Mouse (Mus musculus) forebrain, embryonic 16.5 days (tissue): Measurements from ENCODE around the gene Sema6d. TPM values are rescaled to one million over a fixed set of nuclear protein-coding genes. Genes with fewer than 3 reads are reported as not detected.

Experiments used
- ATAC-seq: fragments of 200-750 bp; cut with Nextera tagmentation; 2 replicates; pipeline ENCODE4 v1.8.0; 2017; ENCODE audit warnings: mild to moderate bottlenecking, moderate library complexity
- H3K27ac ChIP-seq: fragments of 300-500 bp; sonication (generic); 2 replicates; pipeline ENCODE4 v1.5.1; 2014; ENCODE audit warnings: low read length, control low read depth
- H3K27me3 ChIP-seq: fragments of 300-500 bp; sonication (generic); replicated peaks from 2 replicates; pipeline ENCODE4 v1.6.1; 2014; ENCODE audit warnings: low read length; ENCODE audit not compliant: control insufficient read depth, insufficient read depth
- H3K36me3 ChIP-seq: fragments of 300-500 bp; sonication (generic); 2 replicates; pipeline ENCODE4 v1.6.1; 2014; ENCODE audit not compliant: control insufficient read depth, insufficient read depth
- H3K4me1 ChIP-seq: fragments of 300-500 bp; sonication (generic); replicated peaks from 2 replicates; pipeline ENCODE4 v1.6.1; 2014; ENCODE audit warnings: low read length; ENCODE audit not compliant: control insufficient read depth, insufficient read depth
- H3K4me2 ChIP-seq: fragments of 300-500 bp; sonication (generic); 2 replicates; pipeline ENCODE4 v1.6.1; 2014; ENCODE audit warnings: mild to moderate bottlenecking, low read length, control low read depth
- H3K4me3 ChIP-seq: fragments of 300-500 bp; sonication (generic); replicated peaks from 2 replicates; pipeline ENCODE4 v1.5.1; 2014; ENCODE audit warnings: mild to moderate bottlenecking, low read length, control low read depth
- H3K9ac ChIP-seq: fragments of 300-500 bp; sonication (generic); replicated peaks from 2 replicates; pipeline ENCODE4 v1.6.1; 2014; ENCODE audit warnings: low read depth, low read length, control low read depth
- H3K9me3 ChIP-seq: fragments of 300-500 bp; sonication (generic); 2 replicates; pipeline ENCODE4 v1.6.1; 2016; ENCODE audit warnings: low read length; ENCODE audit not compliant: control insufficient read depth
- WGBS: fragments of 180-500 bp; shearing (Covaris S2); extraction: QIAGEN DNeasy Blood & Tissue Kit; methylation state at CpG from one replicate; pipeline ENCODE4 v1.1.7; 2014; 5-methylcytosine and 5-hydroxymethylcytosine counted together
- polyA plus RNA-seq: library from polyadenylated mRNA; unstranded; fragments of >200 nt; fragmentation: Nextera tagmentation; extraction: Ambion mirVana; gene quantifications from 2 replicates; pipeline ENCODE4 v1.2.1, GENCODE M21; 2015

Sema6d gene
- polyA plus RNA-seq, 1 experiment from 2014 or later: 32.2 TPM

DNA sequence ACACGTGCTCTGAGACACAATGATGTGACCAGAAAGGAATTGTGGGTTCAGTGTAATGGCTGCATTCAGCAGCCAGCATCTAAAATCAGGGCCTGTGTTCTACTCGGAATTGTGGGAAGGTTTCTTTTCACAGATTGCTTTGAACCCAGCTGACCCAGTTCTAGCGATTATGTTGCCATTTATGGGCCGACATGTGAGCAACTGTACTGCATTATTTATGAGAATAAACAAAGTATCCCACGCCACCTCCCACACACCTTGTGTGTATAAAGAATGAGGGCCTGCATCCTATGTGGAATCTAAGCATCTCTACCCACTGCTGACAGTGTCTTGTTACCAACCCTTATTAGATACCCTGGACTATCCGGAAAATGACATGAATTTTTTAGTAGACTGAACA is 248.5 kb downstream of the Sema6d start:
- Histone ChIP-seq H3K27me3 (no peaks in the 10 kb centered on the region), H3K9ac (no peak overlapping the region), H3K27ac (no peak overlapping the region), H3K4me3 (no peak overlapping the region), H3K4me2 (no peak overlapping the region), H3K36me3 (no peaks in the 10 kb centered on the region), H3K4me1 (0 out of 2 replicates have a peak, but pooled peaks cover 2% of the 10 kb centered on the region), H3K9me3 (no peaks in the 10 kb centered on the region)
- 61% methylated on average over 6 of the region's 6 CpGs for WGBS
- 0 out of 2 replicates have a peak, but pooled peaks have one; percentile 26 for ATAC-seq

- 40% methylated on average over 2 of the region's 2 CpGs for WGBS
- no peak overlapping the region for H3K4me2 ChIP-seq
- H3K4me1 ChIP-seq: peaks cover 5% of the 10 kb centered on the region
- H3K27me3 ChIP-seq: no peaks in the 10 kb centered on the region
- H3K4me3 ChIP-seq: no peak overlapping the region
- H3K9me3 ChIP-seq: no peaks in the 10 kb centered on the region
- no peak overlapping the region for H3K9ac ChIP-seq
- no peak overlapping the region for H3K27ac ChIP-seq
- no peaks in the 10 kb centered on the region for H3K36me3 ChIP-seq
- no peak for ATAC-seq
Observed at GRCm38 (mm10) chr2:124354191-124354590, 264.4 kb downstream of the Sema6d start.

DNA sequence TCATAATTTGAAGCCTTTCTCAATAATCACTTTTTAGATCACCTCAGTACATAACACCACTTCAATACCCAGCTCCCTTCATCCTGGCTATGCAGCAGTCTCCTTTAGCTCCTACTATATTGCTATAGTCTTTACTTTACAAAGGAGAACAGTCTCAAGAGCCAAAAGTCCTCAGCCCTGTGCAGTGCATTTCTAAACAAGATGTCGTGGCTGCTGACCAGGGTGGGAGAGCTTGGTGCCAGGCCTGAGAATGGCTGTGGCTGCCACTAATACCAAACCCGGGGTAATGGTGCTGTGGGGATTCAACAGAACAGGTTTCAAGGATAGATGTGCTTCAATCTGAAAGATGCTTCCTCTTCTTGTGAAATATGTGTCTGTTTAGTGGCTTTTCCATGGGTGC is 264.9 kb downstream of the Sema6d start:
- H3K4me1 ChIP-seq: peaks cover 5% of the 10 kb centered on the region
- no peak overlapping the region for H3K4me3 ChIP-seq
- no peak for ATAC-seq
- H3K36me3 ChIP-seq: no peaks in the 10 kb centered on the region
- no peaks in the 10 kb centered on the region for H3K9me3 ChIP-seq
- H3K27ac ChIP-seq: no peak overlapping the region
- H3K4me2 ChIP-seq: no peak overlapping the region
- H3K9ac ChIP-seq: no peak overlapping the region
- no peaks in the 10 kb centered on the region for H3K27me3 ChIP-seq
- WGBS: 73% methylated on average over 2 of the region's 2 CpGs

DNA sequence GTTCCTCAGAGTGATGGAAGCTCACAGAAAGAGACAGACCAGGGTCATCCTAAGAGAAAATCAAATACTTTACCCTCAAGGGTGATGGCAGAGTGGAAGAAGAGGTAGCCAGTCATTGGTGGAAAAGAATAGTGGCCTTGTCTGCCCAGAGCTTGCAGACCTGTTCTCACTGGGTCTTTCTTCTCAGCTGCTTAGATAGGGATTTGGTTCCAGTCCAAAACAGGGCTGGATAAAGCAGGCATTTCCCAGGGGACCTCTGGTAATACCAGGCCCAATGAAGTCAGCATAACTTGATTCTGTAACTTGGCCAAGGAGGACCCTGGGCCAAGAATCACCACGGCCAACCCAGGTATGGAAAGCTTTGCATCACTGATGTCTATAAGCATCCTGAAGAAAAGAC is 279.5 kb downstream of the Sema6d start:
- ATAC-seq: peak; percentile 28; the same call in 1 of the 2 replicates
- Histone ChIP-seq H3K9me3 (no peaks in the 10 kb centered on the region), H3K27me3 (no peaks in the 10 kb centered on the region), H3K9ac (no peak overlapping the region), H3K4me2 (no peak overlapping the region), H3K4me1 (peaks cover 3% of the 10 kb centered on the region), H3K36me3 (no peaks in the 10 kb centered on the region), H3K27ac (no peak overlapping the region), H3K4me3 (no peak overlapping the region)
- WGBS: 41% methylated on average over 1 of the region's 1 CpGs

DNA sequence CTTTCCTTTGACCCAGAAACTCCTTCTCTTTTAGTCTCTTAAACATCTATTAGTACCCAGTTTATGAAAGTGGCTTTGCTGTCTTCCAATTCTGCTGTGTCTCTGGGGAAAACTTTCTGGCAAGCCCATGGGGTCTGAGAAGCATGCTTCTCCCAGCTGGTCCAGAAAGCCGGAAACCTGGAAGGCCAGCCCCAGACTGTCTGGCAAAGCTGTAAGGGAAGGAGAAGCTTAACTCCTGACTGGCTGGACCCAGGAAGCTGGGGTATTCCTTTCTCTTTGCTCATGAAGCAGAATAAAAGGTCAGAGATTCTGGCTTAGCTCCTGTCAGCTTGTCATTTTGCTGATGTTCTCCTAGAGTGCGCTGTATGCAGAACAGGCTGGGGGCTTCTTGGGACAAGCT is 280.2 kb downstream of the Sema6d start:
- ATAC-seq: peak; percentile 63
- Histone ChIP-seq H3K4me2 (no peak overlapping the region), H3K27me3 (no peaks in the 10 kb centered on the region), H3K36me3 (no peaks in the 10 kb centered on the region), H3K27ac (no peak overlapping the region), H3K9ac (no peak overlapping the region), H3K4me1 (peaks cover 3% of the 10 kb centered on the region), H3K4me3 (no peak overlapping the region), H3K9me3 (no peaks in the 10 kb centered on the region)
- 35% methylated on average over 2 of the region's 2 CpGs for WGBS

DNA sequence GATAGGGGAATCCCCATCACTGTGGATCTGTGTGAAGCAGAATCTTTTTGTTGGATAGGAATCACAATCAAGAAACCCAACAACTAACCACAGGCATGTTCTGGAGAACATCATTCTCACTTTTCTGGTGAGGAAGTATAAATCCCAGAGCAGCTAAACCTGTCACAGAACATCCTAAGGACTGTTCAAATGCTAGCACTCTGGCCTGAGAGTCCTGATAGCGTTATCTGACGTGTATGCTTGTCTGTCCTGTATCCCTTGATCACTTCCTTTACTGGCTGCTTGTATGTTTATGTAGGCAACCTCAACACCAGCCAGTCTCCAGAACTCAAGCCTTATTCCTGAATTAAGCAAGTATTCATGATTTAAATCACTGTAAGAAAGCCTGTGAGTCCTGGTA is 281.6 kb downstream of the Sema6d start:
- no peaks in the 10 kb centered on the region for H3K36me3 ChIP-seq
- no peak overlapping the region for H3K9ac ChIP-seq
- 90% methylated on average over 2 of the region's 2 CpGs for WGBS
- H3K9me3 ChIP-seq: no peaks in the 10 kb centered on the region
- no peak overlapping the region for H3K27ac ChIP-seq
- no peak for ATAC-seq
- no peaks in the 10 kb centered on the region for H3K27me3 ChIP-seq
- peaks cover 3% of the 10 kb centered on the region for H3K4me1 ChIP-seq
- no peak overlapping the region for H3K4me3 ChIP-seq
- H3K4me2 ChIP-seq: no peak overlapping the region

DNA sequence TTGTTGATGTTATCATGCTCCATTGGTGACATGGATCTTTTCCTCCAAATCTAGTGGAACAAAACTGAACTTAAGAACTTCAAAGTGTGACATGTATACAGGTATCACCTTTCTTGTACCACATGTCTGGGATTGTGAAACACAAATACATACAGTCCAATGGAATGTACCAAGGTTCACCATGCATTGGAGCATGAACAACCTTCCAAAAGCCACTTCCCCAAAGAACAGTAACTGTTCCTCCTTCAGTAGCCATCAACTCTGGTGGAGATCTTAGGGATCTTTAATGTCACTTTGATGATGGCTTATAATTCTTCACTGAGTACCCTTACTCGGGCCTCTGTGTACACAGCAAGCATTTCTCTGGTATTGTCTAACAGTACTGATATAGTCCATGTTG is 295.3 kb downstream of the Sema6d start:
- Histone ChIP-seq H3K27ac (no peak overlapping the region), H3K9me3 (no peaks in the 10 kb centered on the region), H3K4me1 (no peaks in the 10 kb centered on the region), H3K36me3 (no peaks in the 10 kb centered on the region), H3K4me3 (no peak overlapping the region), H3K9ac (no peak overlapping the region), H3K4me2 (no peak overlapping the region), H3K27me3 (no peaks in the 10 kb centered on the region)
- WGBS: 86% methylated on average over 1 of the region's 1 CpGs
- no peak for ATAC-seq

GRCm38 (mm10) chr2:124385722-124386121 is 296.0 kb downstream of the Sema6d start:
- 82% methylated on average over 1 of the region's 1 CpGs for WGBS
- Histone ChIP-seq H3K4me3 (no peak overlapping the region), H3K9ac (no peak overlapping the region), H3K4me2 (no peak overlapping the region), H3K36me3 (no peaks in the 10 kb centered on the region), H3K9me3 (no peaks in the 10 kb centered on the region), H3K4me1 (no peaks in the 10 kb centered on the region), H3K27ac (no peak overlapping the region), H3K27me3 (no peaks in the 10 kb centered on the region)
- ATAC-seq: no peak

GRCm38 (mm10) chr2:124388269-124388668 is 298.5 kb downstream of the Sema6d start:
- no peaks in the 10 kb centered on the region for H3K36me3 ChIP-seq
- no peak for ATAC-seq
- H3K27ac ChIP-seq: no peak overlapping the region
- no peak overlapping the region for H3K9ac ChIP-seq
- H3K4me3 ChIP-seq: no peak overlapping the region
- H3K4me2 ChIP-seq: no peak overlapping the region
- no peaks in the 10 kb centered on the region for H3K9me3 ChIP-seq
- no peaks in the 10 kb centered on the region for H3K4me1 ChIP-seq
- H3K27me3 ChIP-seq: no peaks in the 10 kb centered on the region
- WGBS: 87% methylated on average over 1 of the region's 1 CpGs

- Histone ChIP-seq H3K4me2 (no peak overlapping the region), H3K27me3 (no peaks in the 10 kb centered on the region), H3K36me3 (no peaks in the 10 kb centered on the region), H3K9ac (no peak overlapping the region), H3K4me1 (no peaks in the 10 kb centered on the region), H3K27ac (no peak overlapping the region), H3K4me3 (no peak overlapping the region), H3K9me3 (no peaks in the 10 kb centered on the region)
- WGBS: 92% methylated on average over 4 of the region's 4 CpGs
- ATAC-seq: no peak
Observed at GRCm38 (mm10) chr2:124396733-124397132, 307.0 kb downstream of the Sema6d start.
